Mouse (Mus musculus) layer of hippocampus, postnatal 14 days (tissue): Measurements from ENCODE around the gene Gucy1b1. TPM values are rescaled to one million over a fixed set of nuclear protein-coding genes. Genes with fewer than 3 reads are reported as not detected.
A peak's percentile ranks its signal among the peaks of the same experiment; 100 is the strongest.

Experiments used
- DNase-seq, 2 experiments: peaks; one replicate each; pipeline ENCODE4 v3.0.0; 2021 to 2022; ENCODE audit warnings: low spot score in 2 of 2, mixed read lengths in 1 of 2
- long read RNA-seq, 2 experiments: library from polyadenylated mRNA; stranded (forward); transcript quantifications; one replicate each; pipeline ENCODE4 v2.0.0; 2021
- total RNA-seq, 2 experiments: library from RNA; stranded (reverse); gene quantifications; 2 replicates each; pipeline ENCODE4 v1.2.3; 2021

Gene Gucy1b1
- total RNA-seq, result 100 to 1,000 TPM; 103 to 108 TPM
- long read RNA-seq, experiment 1, transcript Gucy1b1-201 (14 exons, 3,223 nt), result major isoform, 59 of 63 reads
- long read RNA-seq, experiment 1, partial matches to known transcripts, result 2 of 63 reads
- long read RNA-seq, experiment 1, other reads (novel, unspliced or antisense), result 2 of 63 reads
- long read RNA-seq, experiment 2, transcript Gucy1b1-201 (14 exons, 3,223 nt), result major isoform, 63 of 74 reads
- long read RNA-seq, experiment 2, partial matches to known transcripts, result 5 of 74 reads
- long read RNA-seq, experiment 2, other reads (novel, unspliced or antisense), result 6 of 74 reads

GRCm38 (mm10) chr3:82074201-82074851 lies at the start of gene Gucy1b1:
Gene Gucy1b1 (minus strand): TSS chr3:82074689.
- DNase-seq, result peak; percentile 82 to 94

- DNase-seq, result no peak
Measured at GRCm38 (mm10) chr3:82118916-82119315, 44.4 kb upstream of the Gucy1b1 start.

- no peak for DNase-seq
Measured at GRCm38 (mm10) chr3:82112439-82112838, 38.0 kb upstream of the Gucy1b1 start.

- no peak for DNase-seq
Measured at GRCm38 (mm10) chr3:82111986-82112385, 37.5 kb upstream of the Gucy1b1 start.

- DNase-seq, result no peak
Measured at GRCm38 (mm10) chr3:82108951-82109350, 34.5 kb upstream of the Gucy1b1 start.

GRCm38 (mm10) chr3:82104229-82104628 lies 29.7 kb upstream of the Gucy1b1 start:
- no peak for DNase-seq

- no peak for DNase-seq
Measured at GRCm38 (mm10) chr3:82099127-82099526, 24.6 kb upstream of the Gucy1b1 start.

GRCm38 (mm10) chr3:82096801-82097200 lies 22.3 kb upstream of the Gucy1b1 start:
- no peak for DNase-seq

- peak; percentile 66 to 78 for DNase-seq
Measured at GRCm38 (mm10) chr3:82073741-82074181, 728 bp downstream of the Gucy1b1 start.

GRCm38 (mm10) chr3:82067830-82068229 lies 6.7 kb downstream of the Gucy1b1 start:
- DNase-seq, result no peak

- DNase-seq, result no peak
Measured at GRCm38 (mm10) chr3:82061402-82062180, 12.9 kb downstream of the Gucy1b1 start.

GRCm38 (mm10) chr3:82057201-82057600 lies 17.3 kb downstream of the Gucy1b1 start:
- DNase-seq, result no peak

GRCm38 (mm10) chr3:82054283-82054974 lies 20.1 kb downstream of the Gucy1b1 start:
- DNase-seq, result no peak

- no peak for DNase-seq
Measured at GRCm38 (mm10) chr3:82052029-82052428, 22.5 kb downstream of the Gucy1b1 start.

GRCm38 (mm10) chr3:82051468-82051867 lies 23.0 kb downstream of the Gucy1b1 start:
- no peak for DNase-seq

- no peak for DNase-seq
Measured at GRCm38 (mm10) chr3:82048681-82049080, 25.8 kb downstream of the Gucy1b1 start.

- no peak for DNase-seq
Measured at GRCm38 (mm10) chr3:82048078-82048477, 26.4 kb downstream of the Gucy1b1 start.

- DNase-seq, result peak in 1 of 2 experiments; percentile 48
Measured at GRCm38 (mm10) chr3:82047100-82047753, 27.3 kb downstream of the Gucy1b1 start.

- no peak for DNase-seq
Measured at GRCm38 (mm10) chr3:82046087-82046486, 28.4 kb downstream of the Gucy1b1 start.

- DNase-seq, result no peak
Measured at GRCm38 (mm10) chr3:82044902-82045301, 29.6 kb downstream of the Gucy1b1 start.

- DNase-seq, result no peak
Measured at GRCm38 (mm10) chr3:82043676-82044075, 30.8 kb downstream of the Gucy1b1 start.
